Mouse (Mus musculus) erythroid progenitor cell, adult 5-6 weeks (primary cell): Measurements from ENCODE around the gene Ttll1. TPM values are rescaled to one million over a fixed set of nuclear protein-coding genes. Genes with fewer than 3 reads are reported as not detected.
A peak's percentile ranks its signal among the peaks of the same experiment; 100 is the strongest.
"Not testable (repeated sequence)": the region's sequence is repeated elsewhere in the genome, so short reads cannot be mapped to it uniquely, and the experiment has no call there.

Experiments
- ATAC-seq: replicated peaks from 2 replicates; pipeline ENCODE4 v1.8.0; 2016; ENCODE audit warnings: moderate number of reproducible peaks, mild to moderate bottlenecking, moderate TSS enrichment, inconsistent platforms; ENCODE audit not compliant: poor library complexity, low FRiP score, severe bottlenecking
- total RNA-seq, 2 experiments: library from RNA; stranded (forward) in 1 of 2; stranded (reverse) in 1 of 2; fragments of 150-400 nt in 1 of 2; fragments of 186-747, 209-891 nt in 1 of 2; gene quantifications; 2 replicates each; pipeline versions ENCODE4 v1.2.3 to v1.2.4; 2015 to 2017; ENCODE audit warnings: low replicate concordance in 2 of 2

Ttll1 gene
- total RNA-seq, 2 experiments from 2014 or later = 0.45 to 7.1 TPM

- ATAC-seq = no peak
These were observed 13.6 kb upstream of the Ttll1 start for GRCm38 (mm10) chr15:83524333-83524729.

DNA sequence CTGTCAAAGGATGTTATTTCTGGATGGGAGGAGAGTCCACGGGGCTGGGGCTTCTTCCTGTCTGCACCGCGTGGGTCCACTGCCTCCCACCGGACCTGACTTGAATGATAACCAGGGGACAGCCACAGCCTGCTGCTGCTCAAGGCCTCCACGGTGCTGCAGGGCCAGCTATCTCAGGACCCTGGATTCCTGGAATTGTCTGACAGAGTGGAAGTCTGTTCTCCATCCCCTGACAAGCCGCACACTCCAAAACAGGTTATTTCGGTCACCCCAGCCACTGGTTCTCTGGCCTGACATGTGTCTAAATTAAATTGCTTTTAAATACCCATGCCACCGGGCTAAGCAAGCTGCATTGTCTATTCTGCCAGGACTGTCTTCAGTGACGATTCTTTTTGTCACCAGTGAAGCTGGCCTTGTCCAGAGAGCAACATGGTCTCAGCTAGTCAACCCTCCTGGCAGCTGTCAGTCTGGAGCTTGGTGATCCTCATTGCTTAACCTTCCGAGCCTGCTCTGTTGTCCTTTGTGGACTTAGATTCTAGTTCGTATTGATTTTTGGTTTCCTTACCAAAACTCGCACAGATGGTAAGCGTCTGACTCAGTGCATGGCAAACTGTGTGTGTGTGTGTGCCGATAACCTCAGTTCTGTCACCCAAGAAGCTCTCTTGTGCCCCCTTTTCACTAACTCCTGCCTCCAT is 13.1 kb upstream of the Ttll1 start:
- ATAC-seq = no peak

- ATAC-seq = peak; percentile 61
These were observed 12.5 kb upstream of the Ttll1 start for GRCm38 (mm10) chr15:83523196-83523595.

DNA sequence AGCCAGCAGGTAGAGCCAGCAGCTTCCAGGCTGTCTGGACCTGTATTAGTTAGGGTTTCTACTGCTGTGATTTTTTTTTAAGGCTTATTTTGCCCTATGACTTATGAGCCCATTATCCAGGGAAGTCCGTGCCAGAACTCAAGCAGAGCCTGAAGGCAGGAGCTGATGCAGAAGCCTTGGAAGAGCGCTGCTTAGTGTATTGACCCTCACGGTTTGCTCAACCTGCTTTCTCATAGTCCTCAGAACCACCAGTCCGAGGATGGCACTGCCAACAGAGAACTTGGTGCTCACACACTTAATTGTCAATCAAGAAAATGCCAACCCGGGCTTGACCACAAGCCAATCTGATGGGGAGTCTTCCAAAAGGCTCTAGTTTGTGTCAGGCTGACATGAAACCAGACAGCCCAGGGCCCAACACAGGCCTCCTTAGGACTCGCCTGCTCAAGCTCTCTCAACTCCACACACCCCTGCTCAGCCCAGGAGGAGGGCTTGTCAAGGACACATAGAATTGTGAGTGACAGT is 10.2 kb upstream of the Ttll1 start:
- ATAC-seq = no peak

DNA sequence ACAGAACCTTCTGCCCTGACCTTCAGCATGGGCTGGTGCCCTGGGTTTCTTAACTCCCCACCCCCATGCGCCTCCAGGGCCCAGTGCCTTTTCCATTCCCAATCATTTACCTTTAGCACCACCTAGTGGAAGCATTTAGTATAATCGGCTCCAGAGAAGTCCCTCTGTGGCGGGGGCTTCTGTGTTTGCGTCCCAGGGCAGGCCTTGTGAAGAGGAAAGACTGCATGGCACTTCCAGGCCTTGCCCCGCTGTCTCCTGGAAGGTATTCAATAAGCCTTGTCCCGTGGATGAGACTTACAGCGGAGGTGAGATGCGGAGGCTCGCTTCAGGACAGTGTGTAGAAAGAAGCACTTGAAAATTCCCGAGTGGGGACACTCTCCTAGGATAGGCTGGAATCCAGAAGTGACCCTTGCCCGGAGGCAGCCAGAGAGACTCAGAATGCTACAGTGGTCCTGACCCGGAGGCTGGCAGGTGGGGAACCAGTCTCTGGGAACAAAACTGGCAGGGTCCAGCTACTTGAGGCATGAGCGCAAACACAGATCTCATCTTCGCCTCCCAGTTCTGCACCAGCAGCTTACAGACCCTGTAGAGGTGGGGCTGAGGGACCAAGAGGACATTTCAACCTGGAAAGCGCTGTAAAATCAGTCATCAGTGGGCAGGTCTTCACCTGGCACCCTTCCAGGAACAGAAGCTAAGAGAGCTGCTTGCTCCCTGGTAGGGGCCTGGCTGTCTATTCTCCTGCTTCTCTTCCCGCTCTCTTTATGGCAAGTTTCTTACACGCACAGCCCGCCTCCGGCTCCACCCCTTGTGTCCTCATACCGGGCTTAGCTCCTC is 7.7 kb upstream of the Ttll1 start:
- peak; percentile 79 for ATAC-seq

DNA sequence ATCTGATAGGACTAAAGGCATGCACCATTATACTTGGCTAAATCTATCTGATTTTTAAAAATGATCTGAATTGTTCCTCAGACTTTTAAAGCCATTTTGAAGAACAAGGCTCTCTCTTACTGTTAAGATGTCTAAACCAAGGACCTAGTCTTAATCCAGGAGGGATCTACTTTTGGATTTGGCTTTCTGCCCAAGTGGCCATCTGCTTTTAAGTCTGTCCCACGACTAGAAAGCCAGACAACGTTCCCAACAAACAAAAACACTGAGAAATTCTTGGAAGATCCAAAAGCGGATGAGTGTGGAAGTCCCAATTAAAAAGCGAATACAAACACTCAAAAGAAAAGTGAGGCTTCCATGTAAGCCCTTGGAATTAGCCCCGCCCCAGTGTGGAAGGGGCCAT is 4.3 kb upstream of the Ttll1 start:
- ATAC-seq = no peak

GRCm38 (mm10) chr15:83512489-83513281 is 2.0 kb upstream of the Ttll1 start:
- no peak for ATAC-seq

DNA sequence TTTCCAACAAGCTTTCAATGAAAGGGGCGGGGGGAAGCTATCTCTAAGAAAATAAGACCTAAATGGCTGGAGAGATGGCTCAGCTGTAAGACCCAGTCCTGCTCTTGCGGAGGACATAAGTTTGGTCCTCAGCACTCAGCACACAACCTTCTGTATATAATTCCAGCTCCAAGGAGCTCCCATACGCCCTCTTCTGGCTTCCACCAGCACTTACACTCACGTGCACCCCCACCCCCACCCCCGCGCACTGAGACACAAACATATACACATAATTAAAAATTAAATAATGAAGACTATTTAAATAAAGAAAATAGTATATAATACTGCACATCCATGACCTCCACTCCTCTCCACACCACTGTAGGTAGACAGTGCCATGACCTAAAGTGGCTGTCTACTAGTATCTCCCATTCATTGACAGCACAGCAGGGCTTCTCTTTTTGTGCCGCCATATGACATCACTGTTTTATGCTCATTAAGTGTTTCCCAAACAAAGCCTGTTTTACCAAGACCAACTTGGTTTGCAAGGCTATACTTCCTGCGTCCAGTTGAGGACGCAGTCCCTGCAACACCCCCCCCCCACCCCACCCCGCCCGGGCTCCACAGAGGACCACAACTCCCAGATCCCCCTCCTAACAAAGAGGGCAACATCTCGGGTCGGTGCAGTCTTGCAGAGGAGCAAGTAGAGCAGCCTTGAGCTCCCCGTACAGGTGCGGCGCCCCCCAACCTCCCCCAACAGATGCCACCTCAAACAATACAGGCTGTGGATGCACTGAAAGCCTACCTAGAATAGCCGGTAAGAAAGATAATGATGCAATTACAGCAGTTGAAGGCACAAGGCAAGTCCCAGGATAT is 516 bp downstream of the Ttll1 start:
- ATAC-seq = peak; percentile 31; the same call in 1 of the 2 replicates

DNA sequence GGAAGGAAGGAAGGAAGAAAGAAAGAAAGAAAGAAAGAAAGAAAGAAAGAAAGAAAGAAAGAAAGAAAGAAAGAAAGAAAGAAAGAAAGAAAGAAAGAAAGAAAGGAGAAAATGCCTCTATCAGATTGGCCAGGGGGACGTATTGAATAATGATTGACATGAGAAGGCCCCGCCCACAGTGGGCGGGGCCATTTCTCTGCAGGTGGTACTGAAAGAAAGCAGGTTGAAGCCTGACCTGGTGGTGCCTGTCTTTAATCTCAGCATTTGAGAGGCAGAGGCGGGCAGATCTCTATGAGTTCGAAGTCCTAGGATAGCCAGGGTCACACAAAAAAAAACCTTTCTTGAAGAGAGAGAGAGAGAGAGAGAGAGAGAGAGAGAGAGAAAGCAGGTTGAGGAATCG is 9.2 kb downstream of the Ttll1 start:
- not testable (repeated sequence) for ATAC-seq

GRCm38 (mm10) chr15:83500352-83500751 is 10.3 kb downstream of the Ttll1 start:
- peak; percentile 75 for ATAC-seq

DNA sequence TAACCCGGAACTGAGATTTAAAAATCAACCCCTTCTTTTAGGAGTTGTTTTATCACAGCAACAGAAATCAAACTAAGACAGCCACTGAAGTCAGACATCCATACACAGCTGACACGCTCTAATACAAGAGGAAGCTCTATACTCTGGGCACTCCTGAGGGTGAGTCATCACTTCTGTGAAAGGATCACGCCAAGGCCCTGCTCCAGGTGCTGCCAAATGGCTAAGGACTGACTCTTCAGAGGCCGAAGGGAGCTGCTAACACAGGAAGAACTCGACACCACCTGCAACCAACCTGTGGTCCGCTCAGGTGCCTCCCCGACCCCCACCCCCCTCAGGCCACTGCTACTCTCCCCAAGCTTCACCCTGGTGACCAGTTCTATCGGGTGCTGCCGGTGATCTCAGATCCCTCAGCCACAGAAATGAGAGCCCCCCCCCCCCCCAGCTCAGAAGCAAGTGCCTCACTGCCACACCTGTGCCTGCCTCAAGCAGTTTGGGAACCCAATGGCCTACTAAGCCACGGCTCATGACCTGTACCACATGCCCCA is 11.4 kb downstream of the Ttll1 start:
- ATAC-seq = no peak

- ATAC-seq = no peak
These were observed 13.4 kb downstream of the Ttll1 start for GRCm38 (mm10) chr15:83497299-83497698.

DNA sequence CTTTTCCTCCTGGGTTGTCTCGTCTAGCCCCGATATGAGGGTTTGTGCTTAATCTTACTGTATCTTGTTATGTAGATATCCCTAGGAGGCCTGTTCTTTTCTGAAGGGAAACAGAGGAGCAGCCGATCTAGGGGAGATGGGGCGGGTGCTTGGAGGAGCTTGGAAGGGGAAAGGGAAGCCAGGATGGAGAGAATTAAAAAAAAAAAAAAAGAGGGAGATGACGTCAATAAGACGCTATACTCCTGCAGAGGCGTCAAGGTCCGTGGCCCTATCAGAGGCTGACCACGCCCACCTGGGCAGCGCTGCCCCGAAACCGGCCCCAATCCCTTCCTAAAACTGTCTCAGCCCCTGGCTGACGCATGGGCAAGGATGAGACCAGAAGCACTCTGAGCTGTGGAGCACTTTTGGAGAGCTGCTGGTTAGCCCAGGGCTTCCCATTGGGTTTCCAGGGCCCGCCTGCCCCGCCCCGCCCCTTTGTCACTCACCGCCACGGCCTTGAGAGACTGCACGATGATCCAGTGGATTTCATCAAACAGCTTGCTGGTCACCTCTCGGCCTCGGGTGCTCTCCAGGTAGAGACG is 14.8 kb downstream of the Ttll1 start:
- ATAC-seq = no peak

GRCm38 (mm10) chr15:83495195-83495594 is 15.5 kb downstream of the Ttll1 start:
- peak; percentile 40; the same call in 1 of the 2 replicates for ATAC-seq

GRCm38 (mm10) chr15:83494572-83494920 is 16.1 kb downstream of the Ttll1 start:
- no peak for ATAC-seq

DNA sequence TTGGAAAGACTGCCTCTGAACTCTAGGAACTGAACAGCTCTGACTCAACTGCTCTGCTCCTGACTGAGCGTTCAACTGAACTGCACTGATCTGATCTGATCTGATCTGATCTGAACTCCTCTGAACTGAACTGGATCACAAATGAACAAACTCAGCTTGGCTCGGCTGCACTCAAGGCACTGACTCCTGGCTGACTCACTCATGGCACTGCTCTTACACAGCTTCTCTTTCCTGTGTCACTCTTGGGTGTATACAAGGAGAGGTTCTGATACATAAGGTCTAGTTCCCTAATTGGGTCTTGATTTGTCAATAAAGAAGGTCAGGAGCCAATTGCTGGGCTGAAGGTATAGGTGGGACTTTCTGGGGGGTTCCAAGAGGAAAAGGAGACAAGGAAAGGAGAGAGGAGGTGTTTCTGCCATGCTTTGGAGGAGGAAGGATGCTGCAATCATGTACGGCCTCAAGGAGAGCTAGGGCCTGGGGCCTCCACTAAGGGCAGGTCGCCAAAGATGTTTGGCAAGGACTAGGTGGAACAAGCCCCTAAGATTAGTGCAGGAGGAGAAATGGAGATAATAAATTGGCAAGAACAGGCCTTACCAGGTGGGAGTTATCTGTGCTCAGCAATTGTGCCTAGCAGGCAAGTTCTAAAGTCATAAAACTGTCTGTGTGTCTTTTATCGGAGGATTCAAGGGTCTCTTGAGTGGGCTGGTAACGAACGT is 16.7 kb downstream of the Ttll1 start:
- no peak for ATAC-seq

DNA sequence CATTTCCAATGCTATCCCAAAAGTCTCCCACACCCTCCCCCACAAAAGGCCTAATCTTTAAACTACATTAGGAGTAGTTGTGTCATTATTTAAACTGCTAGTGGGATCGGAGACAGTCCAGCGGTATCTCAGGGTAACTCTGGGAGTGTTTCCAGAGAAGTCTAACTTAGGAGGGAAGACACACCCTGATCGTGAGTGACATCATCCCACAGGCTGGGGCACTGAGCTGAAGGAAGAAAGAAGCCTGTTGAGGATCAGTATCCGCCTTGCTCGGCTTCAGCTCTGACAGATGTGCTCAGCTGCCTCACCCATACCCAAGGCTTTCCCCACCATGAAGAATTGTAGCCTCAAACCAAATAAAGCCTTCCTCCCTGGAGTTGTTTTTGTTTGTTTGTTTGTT is 18.8 kb downstream of the Ttll1 start:
- no peak for ATAC-seq

DNA sequence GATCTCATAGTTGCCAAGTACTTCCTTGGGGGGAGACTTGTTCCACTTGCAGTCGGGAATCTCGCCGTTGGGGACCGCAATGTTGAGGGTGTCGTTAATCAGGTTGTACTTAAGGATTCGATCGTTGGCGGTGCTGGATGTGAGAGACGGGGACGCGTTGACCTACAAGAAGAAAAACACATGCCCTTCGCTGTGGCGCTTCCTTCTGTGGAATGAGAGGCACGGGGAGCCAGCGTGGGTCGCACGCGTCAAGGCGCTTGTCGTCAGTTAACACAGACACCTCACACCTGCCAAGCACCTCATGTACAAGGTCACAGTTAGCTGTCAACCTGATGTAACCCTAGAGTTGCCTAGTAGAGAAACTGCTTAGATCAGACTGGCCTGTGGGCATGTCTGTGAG is 21.2 kb downstream of the Ttll1 start:
- ATAC-seq = no peak
